ENCODE assay signal across 28 mouse cellular contexts in genomic region chr5:16654022-16654421, GRCm38 (mm10).
DNase-seq lines count a peak whose midpoint lies in the region; ATAC-seq and TF ChIP-seq lines count a peak whose summit lies in the region.
"Had no signal": no experiment of that assay in that cellular context is flagged by ENCODE, and none has a peak within 500 bp of the region (broad histone marks: within the 10 kb centered on the region; RNA-seq: fewer than 3 reads in every experiment).

No protein-coding gene starts in this region.

- H3K36me3 ChIP-seq in embryonic facial prominence, embryonic 14.5 days (ENCODE audit: control insufficient read depth, insufficient read depth, low read length) = no peaks in the 10 kb centered on the region
- H3K36me3 ChIP-seq in embryonic facial prominence, embryonic 10.5 days (replicated peaks) = no peaks in the 10 kb centered on the region
- no peaks in the 10 kb centered on the region for H3K36me3 ChIP-seq in lung, embryonic 14.5 days (ENCODE audit: insufficient read depth)
- H3K36me3 ChIP-seq in MEL (ENCODE audit: control insufficient read depth in 1 of 2, insufficient read depth in 2 of 2, low read length in 2 of 2) = 0 out of 4 replicates have a peak, but pooled peaks cover 0 to 2% of the 10 kb centered on the region in 2 experiments
- H3K36me3 ChIP-seq: embryonic facial prominence, embryonic 15.5 days; hindbrain, embryonic 12.5 days; midbrain, embryonic 13.5 days; neural tube, embryonic 13.5 days had no signal

- 36% methylated on average over 7 of the region's 7 CpGs for WGBS in embryonic facial prominence, embryonic 14.5 days
- 60% methylated on average over 7 of the region's 7 CpGs for WGBS in embryonic facial prominence, embryonic 10.5 days
- WGBS in lung, embryonic 14.5 days = 3% methylated on average over 7 of the region's 7 CpGs

- DNase-seq in embryonic facial prominence, embryonic 14.5 days (ENCODE audit: low spot score) = peak; percentile 53
- DNase-seq in embryonic facial prominence, embryonic 10.5 days (ENCODE audit: low spot score) = no peak
- DNase-seq in lung, embryonic 14.5 days = peak; percentile 56
- DNase-seq in lung, postnatal 14 days = no peak
- DNase-seq in MEL (ENCODE audit: low read depth, low spot score) = peak; percentile 5
- no peak for DNase-seq in spleen, postnatal 4 days (ENCODE audit: low spot score in 2 of 2)
- DNase-seq: adrenal gland, postnatal 36 days; cerebellum, adult 18-20 months; cerebellum, postnatal 10 days; gastrocnemius, postnatal 14 days; heart, postnatal 36 days; kidney, adult 11 months; kidney, postnatal 36 days; left cerebral cortex, postnatal 4 days; liver; right cerebral cortex, postnatal 4 days; thymus, adult 2 months; thymus, postnatal 36 days had no signal

- no peak overlapping the region for H3K9ac ChIP-seq in embryonic facial prominence, embryonic 14.5 days (ENCODE audit: low read depth, low read length)
- no peak overlapping the region for H3K9ac ChIP-seq in lung, embryonic 14.5 days
- H3K9ac ChIP-seq in MEL (ENCODE audit: control insufficient read depth, low read depth, low read length, poor library complexity, severe bottlenecking) = no peak overlapping the region
- H3K9ac ChIP-seq: embryonic facial prominence, embryonic 15.5 days; forebrain, embryonic 13.5 days; hindbrain, embryonic 12.5 days; liver, embryonic 14.5 days; midbrain, embryonic 13.5 days; neural tube, embryonic 13.5 days had no signal

- H3K4me3 ChIP-seq in embryonic facial prominence, embryonic 14.5 days (ENCODE audit: low read depth, low read length) = no peak overlapping the region
- no peak overlapping the region for H3K4me3 ChIP-seq in embryonic facial prominence, embryonic 10.5 days
- no peak overlapping the region for H3K4me3 ChIP-seq in lung, embryonic 14.5 days (ENCODE audit: low read depth, low read length)
- H3K4me3 ChIP-seq in MEL (ENCODE audit: control insufficient read depth in 1 of 2, insufficient read depth in 1 of 2, low read depth in 2 of 2, low read length in 2 of 2) = no peak overlapping the region
- H3K4me3 ChIP-seq: embryonic facial prominence, embryonic 15.5 days; forebrain, embryonic 13.5 days; hindbrain, embryonic 12.5 days; layer of hippocampus, adult 2 months; megakaryocyte, embryonic 14.5 days; midbrain, embryonic 13.5 days; neural tube, embryonic 13.5 days had no signal

- TF ChIP-seq EP300 in MEL (IDR thresholded peaks at IDR 0.05; ENCODE audit: low read depth in 1 of 2, low read length in 2 of 2) = peak in 1 of 2 experiments; percentile 50; a peak in 1 of 4 replicates

- H3K9me3 ChIP-seq in embryonic facial prominence, embryonic 14.5 days (ENCODE audit: control insufficient read depth, low read length) = no peaks in the 10 kb centered on the region
- H3K9me3 ChIP-seq in embryonic facial prominence, embryonic 10.5 days = no peaks in the 10 kb centered on the region
- H3K9me3 ChIP-seq in lung, embryonic 14.5 days (ENCODE audit: low read depth, low read length) = no peaks in the 10 kb centered on the region
- no peaks in the 10 kb centered on the region for H3K9me3 ChIP-seq in MEL (replicated peaks; ENCODE audit: insufficient read depth, low read length)
- H3K9me3 ChIP-seq: embryonic facial prominence, embryonic 15.5 days; forebrain, embryonic 13.5 days; hindbrain, embryonic 12.5 days; megakaryocyte, embryonic 14.5 days; midbrain, embryonic 13.5 days; neural tube, embryonic 13.5 days had no signal

- no peaks in the 10 kb centered on the region for H3K4me1 ChIP-seq in embryonic facial prominence, embryonic 14.5 days (ENCODE audit: control insufficient read depth, insufficient read depth, low read length)
- no peaks in the 10 kb centered on the region for H3K4me1 ChIP-seq in embryonic facial prominence, embryonic 10.5 days
- no peaks in the 10 kb centered on the region for H3K4me1 ChIP-seq in lung, embryonic 14.5 days (ENCODE audit: insufficient read depth)
- H3K4me1 ChIP-seq in MEL (ENCODE audit: control insufficient read depth in 1 of 2, insufficient read depth in 2 of 2, low read length in 2 of 2) = no peaks in the 10 kb centered on the region
- H3K4me1 ChIP-seq: embryonic facial prominence, embryonic 15.5 days; forebrain, embryonic 13.5 days; hindbrain, embryonic 12.5 days; megakaryocyte, embryonic 14.5 days; midbrain, embryonic 13.5 days; neural tube, embryonic 13.5 days had no signal

- no peaks in the 10 kb centered on the region for H3K79me2 ChIP-seq in MEL (ENCODE audit: control insufficient read depth, insufficient read depth, low read length, poor library complexity)

- no peak for TF ChIP-seq RAD21 in MEL (IDR thresholded peaks at IDR 0.05; ENCODE audit: low read depth, low read length)

- no peaks in the 10 kb centered on the region for H3K27me3 ChIP-seq in embryonic facial prominence, embryonic 14.5 days (replicated peaks; ENCODE audit: control insufficient read depth, insufficient read depth, low read length)
- H3K27me3 ChIP-seq in embryonic facial prominence, embryonic 10.5 days (replicated peaks; ENCODE audit: low read depth, poor library complexity, severe bottlenecking) = no peaks in the 10 kb centered on the region
- H3K27me3 ChIP-seq in lung, embryonic 14.5 days (ENCODE audit: insufficient read depth, low read length) = no peaks in the 10 kb centered on the region
- no peaks in the 10 kb centered on the region for H3K27me3 ChIP-seq in MEL (ENCODE audit: control insufficient read depth in 1 of 2, insufficient read depth in 2 of 2, low read length in 2 of 2)
- H3K27me3 ChIP-seq: embryonic facial prominence, embryonic 15.5 days; forebrain, embryonic 13.5 days; hindbrain, embryonic 12.5 days; megakaryocyte, embryonic 14.5 days; midbrain, embryonic 13.5 days; neural tube, embryonic 13.5 days had no signal

- TF ChIP-seq POLR2A in MEL (IDR thresholded peaks at IDR 0.05; ENCODE audit: control insufficient read depth in 1 of 2, insufficient read depth in 1 of 2, low read depth in 1 of 2, low read length in 2 of 2, poor library complexity in 1 of 2) = no peak

- H3K4me2 ChIP-seq in embryonic facial prominence, embryonic 14.5 days (ENCODE audit: low read depth, low read length) = no peak overlapping the region
- no peak overlapping the region for H3K4me2 ChIP-seq in lung, embryonic 14.5 days
- H3K4me2 ChIP-seq: embryonic facial prominence, embryonic 15.5 days; forebrain, embryonic 13.5 days; hindbrain, embryonic 12.5 days; midbrain, embryonic 13.5 days; neural tube, embryonic 13.5 days had no signal

- TF ChIP-seq CTCF in lung, embryonic 14.5 days (IDR thresholded peaks at IDR 0.05; ENCODE audit: low read depth) = no peak
- no peak for TF ChIP-seq CTCF in MEL (IDR thresholded peaks at IDR 0.05 in 2 of 3, conservative IDR thresholded peaks at IDR 0.05 in 1 of 3; ENCODE audit: control insufficient read depth in 1 of 3, insufficient read depth in 1 of 3, low read depth in 2 of 3, low read length in 3 of 3, poor library complexity in 1 of 3, severe bottlenecking in 1 of 3)

- ATAC-seq in embryonic facial prominence, embryonic 14.5 days (ENCODE audit: low read depth) = no peak
- ATAC-seq in lung, embryonic 14.5 days (ENCODE audit: insufficient read depth) = peak; percentile 63; the same call in 1 of the 2 replicates
- ATAC-seq in megakaryocyte-erythroid progenitor cell, adult 5-6 weeks (replicated peaks; ENCODE audit: low FRiP score, low TSS enrichment, poor library complexity, severe bottlenecking) = peak; percentile 79
- ATAC-seq: forebrain, embryonic 13.5 days; hindbrain, postnatal 0 days; midbrain, embryonic 13.5 days had no signal

- H3K27ac ChIP-seq in embryonic facial prominence, embryonic 14.5 days (replicated peaks; ENCODE audit: low read depth, low read length) = no peak overlapping the region
- no peak overlapping the region for H3K27ac ChIP-seq in embryonic facial prominence, embryonic 10.5 days (replicated peaks)
- H3K27ac ChIP-seq in lung, embryonic 14.5 days (ENCODE audit: low read depth) = no peak overlapping the region
- no peak overlapping the region for H3K27ac ChIP-seq in MEL (ENCODE audit: control insufficient read depth, low read depth, low read length)
- H3K27ac ChIP-seq: embryonic facial prominence, embryonic 15.5 days; forebrain, embryonic 13.5 days; hindbrain, embryonic 12.5 days; hindbrain, postnatal 0 days; layer of hippocampus, adult 2 months; liver, embryonic 14.5 days; midbrain, embryonic 13.5 days; neural tube, embryonic 13.5 days had no signal

TF ChIP-seq in MEL, 35 proteins besides CTCF, POLR2A, EP300 and RAD21:
- peak; percentile 72; the same call in 1 of the 2 replicates for TF ChIP-seq TCF12 (IDR thresholded peaks at IDR 0.05; ENCODE audit: low read depth, low read length)
- peak; percentile 42 for TF ChIP-seq ETS1 (IDR thresholded peaks at IDR 0.05; ENCODE audit: low read depth, low read length)
- no peak for TF ChIP-seq ZNF384 (IDR thresholded peaks at IDR 0.05; ENCODE audit: low read depth, low read length)
- TF ChIP-seq GATA1 (IDR thresholded peaks at IDR 0.05; ENCODE audit: low read depth, low read length) = peak; percentile 59; the same call in 1 of the 2 replicates
- no peak for TF ChIP-seq TAL1 (IDR thresholded peaks at IDR 0.05; ENCODE audit: low read length)

Comparison
In these comparisons a context has a peak if more than half of its experiments do, and no peak if none do; other contexts are left out.
1. DNase-seq: peak in embryonic facial prominence, embryonic 14.5 days (single experiment), lung, embryonic 14.5 days (single experiment) and MEL (single experiment); none in embryonic facial prominence, embryonic 10.5 days (single experiment), lung, postnatal 14 days (single experiment) and spleen, postnatal 4 days (0 of 2).